Mouse (Mus musculus): ENCODE results near the gene Nkx2-3. TPM values are rescaled to one million over a fixed set of nuclear protein-coding genes. Genes with fewer than 3 reads are reported as not detected.

Gene Nkx2-3
- not detected in 2 replicates for polyA plus RNA-seq (2016; fragmentation: Nextera tagmentation; extraction: Ambion mirVana)

- Histone ChIP-seq H3K4me2 (peak within 1 kb of the TSS; percentile 39), H3K4me3 (peak within 1 kb of the TSS; percentile 15), H3K9me3 (replicated peaks) (no peaks in the 10 kb centered on the region), H3K4me1 (replicated peaks) (peaks cover 42% of the 10 kb centered on the region), H3K36me3 (no peaks in the 10 kb centered on the region), H3K27me3 (replicated peaks) (peaks cover 85% of the 10 kb centered on the region), H3K27ac (ENCODE audit: poor library complexity, severe bottlenecking) (no peak within 1 kb of the TSS), H3K9ac (no peak within 1 kb of the TSS)
- peak; percentile 47; the same call in 1 of the 2 replicates for ATAC-seq (ENCODE audit: insufficient number of reproducible peaks, low FRiP score)
- WGBS: under 1% methylated on average over 24 of the region's 24 CpGs
Measured at GRCm38 (mm10) chr19:43612051-43612450, at the start of gene Nkx2-3. TSS of gene Nkx2-3 (plus strand) at chr19:43612325.

DNA sequence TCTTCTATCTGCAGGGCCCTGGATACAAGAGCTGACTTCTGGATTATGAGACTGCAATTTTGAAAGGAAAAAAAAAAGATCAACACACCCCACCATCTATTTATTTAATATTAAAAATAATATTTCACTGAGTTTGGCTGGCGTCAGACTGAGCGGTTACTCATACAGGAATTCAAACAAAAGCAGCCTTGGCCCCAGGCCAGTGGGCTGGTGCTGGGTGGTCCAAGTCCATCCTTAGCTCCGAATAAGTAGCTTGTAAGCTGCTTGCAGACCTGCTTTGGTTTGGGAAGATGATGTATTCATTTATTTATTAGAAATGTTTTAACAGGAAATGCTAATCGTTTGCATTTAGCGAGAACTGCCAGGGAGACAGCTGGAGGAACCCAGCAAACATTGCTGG is 49.0 kb upstream of the Nkx2-3 start:
- no peak overlapping the region for H3K27ac ChIP-seq (ENCODE audit: poor library complexity, severe bottlenecking)
- H3K4me2 ChIP-seq: no peak overlapping the region
- no peak overlapping the region for H3K9ac ChIP-seq
- H3K36me3 ChIP-seq: no peaks in the 10 kb centered on the region
- H3K4me1 ChIP-seq (replicated peaks): peaks cover 3% of the 10 kb centered on the region; the same call in 1 of the 2 replicates
- WGBS: 72% methylated on average over 5 of the region's 5 CpGs
- no peak overlapping the region for H3K4me3 ChIP-seq
- no peak for ATAC-seq (ENCODE audit: insufficient number of reproducible peaks, low FRiP score)
- peaks cover 17% of the 10 kb centered on the region for H3K27me3 ChIP-seq (replicated peaks)
- no peaks in the 10 kb centered on the region for H3K9me3 ChIP-seq (replicated peaks)

DNA sequence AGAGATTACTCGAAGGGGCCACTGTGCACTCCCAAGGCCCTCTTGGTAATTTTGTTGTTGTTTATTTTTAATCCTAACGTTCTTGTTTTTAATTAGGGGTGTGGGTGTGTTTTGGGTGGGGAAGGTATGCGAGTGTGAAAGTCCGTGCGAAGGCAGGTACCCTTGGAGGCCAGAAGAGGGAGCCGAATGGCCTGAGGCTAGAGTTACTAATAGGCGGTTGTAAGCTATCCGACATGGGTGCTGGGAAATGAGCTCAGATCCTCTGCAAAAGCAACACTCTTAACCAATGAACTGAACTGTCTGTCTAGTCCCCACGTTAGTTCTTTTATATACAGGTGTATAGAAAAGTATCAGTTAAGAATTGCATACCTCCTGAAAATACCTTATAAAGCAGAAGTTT is 43.8 kb upstream of the Nkx2-3 start:
- ATAC-seq (ENCODE audit: insufficient number of reproducible peaks, low FRiP score): no peak
- no peaks in the 10 kb centered on the region for H3K9me3 ChIP-seq (replicated peaks)
- 36% methylated on average over 9 of the region's 9 CpGs for WGBS
- H3K36me3 ChIP-seq: no peaks in the 10 kb centered on the region
- H3K27me3 ChIP-seq (replicated peaks): peaks cover 58% of the 10 kb centered on the region
- no peak overlapping the region for H3K4me3 ChIP-seq
- H3K4me2 ChIP-seq: no peak overlapping the region
- no peak overlapping the region for H3K9ac ChIP-seq
- H3K27ac ChIP-seq (ENCODE audit: poor library complexity, severe bottlenecking): no peak overlapping the region
- peaks cover 6% of the 10 kb centered on the region; the same call in 1 of the 2 replicates for H3K4me1 ChIP-seq (replicated peaks)

DNA sequence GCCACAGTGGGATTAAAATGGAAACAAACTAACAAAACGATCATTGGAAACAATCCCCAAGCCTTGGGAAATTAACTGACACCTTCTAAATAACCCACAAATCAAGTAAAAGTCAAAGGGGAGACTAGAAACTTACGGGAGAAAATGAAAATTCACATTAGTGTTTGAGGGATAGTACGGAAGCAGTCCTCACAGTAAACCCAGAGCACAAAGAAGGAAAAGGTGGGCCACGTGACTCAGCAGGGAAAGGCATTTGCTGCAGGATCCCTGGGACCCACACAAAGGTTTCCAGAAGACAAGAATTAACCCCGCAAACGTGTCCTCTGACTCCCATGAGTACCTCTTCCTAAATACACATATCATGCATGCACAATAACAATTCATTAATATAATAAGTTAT is 43.0 kb upstream of the Nkx2-3 start:
- Histone ChIP-seq H3K36me3 (no peaks in the 10 kb centered on the region), H3K27ac (ENCODE audit: poor library complexity, severe bottlenecking) (no peak overlapping the region), H3K9me3 (replicated peaks) (no peaks in the 10 kb centered on the region), H3K4me3 (no peak overlapping the region), H3K4me2 (no peak overlapping the region), H3K4me1 (replicated peaks) (peaks cover 3% of the 10 kb centered on the region; the same call in 1 of the 2 replicates), H3K9ac (no peak overlapping the region), H3K27me3 (replicated peaks) (peaks cover 67% of the 10 kb centered on the region)
- 61% methylated on average over 6 of the region's 6 CpGs for WGBS
- no peak for ATAC-seq (ENCODE audit: insufficient number of reproducible peaks, low FRiP score)

DNA sequence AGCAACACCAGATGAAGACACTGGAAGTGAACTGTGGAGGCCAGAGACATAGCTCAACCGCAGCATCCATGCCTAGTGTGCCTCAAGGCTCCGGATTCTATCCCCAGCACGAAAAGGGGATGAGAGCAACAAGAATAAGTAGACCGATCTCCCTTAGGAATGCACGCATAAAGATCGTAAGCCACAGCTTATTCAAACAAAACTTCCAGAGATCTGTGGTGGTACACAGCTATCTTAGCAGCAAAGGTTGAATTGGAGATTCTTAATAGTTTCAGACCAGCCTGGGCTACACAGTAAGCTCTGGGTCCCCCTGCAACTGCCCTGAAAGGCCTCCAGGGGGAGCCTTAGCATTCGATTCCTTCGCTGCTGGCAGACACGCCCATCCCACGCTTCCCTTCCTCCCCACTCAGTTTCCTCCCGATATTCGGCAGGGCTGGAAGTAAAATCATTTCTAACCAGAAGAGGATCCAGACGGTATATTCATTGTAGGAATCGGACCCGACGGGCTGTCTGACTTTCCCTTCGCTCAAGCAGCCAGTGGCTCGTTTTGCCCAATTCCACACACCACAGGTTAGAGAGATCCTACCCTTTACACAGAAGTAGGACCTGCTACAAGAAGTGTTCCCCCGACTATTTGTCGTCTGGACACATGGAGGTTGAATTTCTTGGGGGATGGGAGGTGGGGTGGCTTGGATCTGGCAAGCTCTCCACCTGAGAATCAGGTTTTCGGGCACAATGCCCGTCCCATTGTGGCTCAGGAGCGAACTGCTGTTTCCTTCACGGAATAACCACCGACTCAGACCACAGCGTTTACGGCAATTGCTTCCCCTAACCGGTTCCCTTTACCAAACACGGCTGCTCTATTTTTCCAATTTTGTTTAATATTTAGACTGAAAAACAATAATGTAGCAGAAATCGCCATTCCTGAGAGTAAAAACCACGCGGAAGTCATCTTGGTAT is 41.0 kb upstream of the Nkx2-3 start:
- 16% methylated on average over 32 of the region's 32 CpGs for WGBS
- no peaks in the 10 kb centered on the region for H3K9me3 ChIP-seq (replicated peaks)
- 0 out of 2 replicates have a peak, but pooled peaks cover 3% of the 10 kb centered on the region for H3K4me1 ChIP-seq (replicated peaks)
- no peak overlapping the region for H3K27ac ChIP-seq (ENCODE audit: poor library complexity, severe bottlenecking)
- peak overlapping the region; percentile 81 for H3K4me2 ChIP-seq
- peak overlapping the region; percentile 57 for H3K9ac ChIP-seq
- no peaks in the 10 kb centered on the region for H3K36me3 ChIP-seq
- H3K27me3 ChIP-seq (replicated peaks): peaks cover 71% of the 10 kb centered on the region
- no peak for ATAC-seq (ENCODE audit: insufficient number of reproducible peaks, low FRiP score)
- peak overlapping the region; percentile 48 for H3K4me3 ChIP-seq

- H3K9ac ChIP-seq: no peak overlapping the region
- H3K4me1 ChIP-seq (replicated peaks): peaks cover 7% of the 10 kb centered on the region; the same call in 1 of the 2 replicates
- no peak overlapping the region for H3K27ac ChIP-seq (ENCODE audit: poor library complexity, severe bottlenecking)
- no peak for ATAC-seq (ENCODE audit: insufficient number of reproducible peaks, low FRiP score)
- H3K4me2 ChIP-seq: no peak overlapping the region
- peaks cover 73% of the 10 kb centered on the region for H3K27me3 ChIP-seq (replicated peaks)
- no peaks in the 10 kb centered on the region for H3K36me3 ChIP-seq
- 79% methylated on average over 13 of the region's 13 CpGs for WGBS
- no peaks in the 10 kb centered on the region; the same call in 1 of the 2 replicates for H3K9me3 ChIP-seq (replicated peaks)
- H3K4me3 ChIP-seq: no peak overlapping the region
Measured at GRCm38 (mm10) chr19:43579081-43579796, 32.9 kb upstream of the Nkx2-3 start.

GRCm38 (mm10) chr19:43581185-43581584 is 30.9 kb upstream of the Nkx2-3 start:
- Histone ChIP-seq H3K27ac (ENCODE audit: poor library complexity, severe bottlenecking) (no peak overlapping the region), H3K9me3 (replicated peaks) (no peaks in the 10 kb centered on the region; the same call in 1 of the 2 replicates), H3K36me3 (no peaks in the 10 kb centered on the region), H3K4me1 (replicated peaks) (peaks cover 13% of the 10 kb centered on the region; the same call in 1 of the 2 replicates), H3K4me3 (no peak overlapping the region), H3K4me2 (no peak overlapping the region), H3K9ac (no peak overlapping the region), H3K27me3 (replicated peaks) (peaks cover 74% of the 10 kb centered on the region)
- ATAC-seq (ENCODE audit: insufficient number of reproducible peaks, low FRiP score): no peak
- WGBS: 68% methylated on average over 2 of the region's 2 CpGs

- no peak overlapping the region for H3K4me3 ChIP-seq
- H3K27me3 ChIP-seq (replicated peaks): peaks cover 75% of the 10 kb centered on the region
- H3K27ac ChIP-seq (ENCODE audit: poor library complexity, severe bottlenecking): no peak overlapping the region
- H3K9ac ChIP-seq: no peak overlapping the region
- peak overlapping the region; percentile 30; the same call in 1 of the 2 replicates for H3K4me2 ChIP-seq
- H3K36me3 ChIP-seq: no peaks in the 10 kb centered on the region
- H3K9me3 ChIP-seq (replicated peaks): no peaks in the 10 kb centered on the region
- WGBS: 10% methylated on average over 4 of the region's 4 CpGs
- no peak for ATAC-seq (ENCODE audit: insufficient number of reproducible peaks, low FRiP score)
- H3K4me1 ChIP-seq (replicated peaks): peaks cover 13% of the 10 kb centered on the region; the same call in 1 of the 2 replicates
Measured at GRCm38 (mm10) chr19:43583192-43583591, 28.9 kb upstream of the Nkx2-3 start.

DNA sequence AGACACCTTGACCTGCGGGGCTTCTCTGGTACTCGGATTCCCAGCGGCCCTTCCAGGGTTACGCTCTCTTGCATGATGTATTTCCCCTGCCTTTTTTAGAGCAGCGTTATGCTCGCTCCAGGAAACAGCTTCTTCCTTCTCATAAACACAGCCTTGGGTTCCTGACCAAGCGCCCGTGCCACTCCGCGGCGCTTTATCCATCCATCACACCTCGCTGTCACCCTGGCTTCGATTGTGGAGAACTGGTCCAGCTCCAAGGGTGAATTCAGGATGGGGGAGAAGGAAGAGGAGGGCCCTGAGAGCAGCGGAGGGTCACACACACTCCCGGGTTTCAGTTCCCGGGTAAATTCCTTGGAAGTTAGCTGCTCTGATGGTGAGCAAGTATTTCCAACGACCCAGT is 28.5 kb upstream of the Nkx2-3 start:
- H3K36me3 ChIP-seq: no peaks in the 10 kb centered on the region
- H3K4me1 ChIP-seq (replicated peaks): peaks cover 13% of the 10 kb centered on the region; the same call in 1 of the 2 replicates
- peaks cover 79% of the 10 kb centered on the region for H3K27me3 ChIP-seq (replicated peaks)
- H3K4me3 ChIP-seq: 0 out of 2 replicates have a peak overlapping the region, but pooled peaks have one; percentile 0
- no peaks in the 10 kb centered on the region for H3K9me3 ChIP-seq (replicated peaks)
- H3K4me2 ChIP-seq: peak overlapping the region; percentile 30; the same call in 1 of the 2 replicates
- H3K9ac ChIP-seq: no peak overlapping the region
- H3K27ac ChIP-seq (ENCODE audit: poor library complexity, severe bottlenecking): no peak overlapping the region
- ATAC-seq (ENCODE audit: insufficient number of reproducible peaks, low FRiP score): no peak
- 1% methylated on average over 17 of the region's 17 CpGs for WGBS

GRCm38 (mm10) chr19:43584788-43585187 is 27.3 kb upstream of the Nkx2-3 start:
- peak; percentile 15; the same call in 1 of the 2 replicates for ATAC-seq (ENCODE audit: insufficient number of reproducible peaks, low FRiP score)
- Histone ChIP-seq H3K36me3 (no peaks in the 10 kb centered on the region), H3K9me3 (replicated peaks) (no peaks in the 10 kb centered on the region), H3K9ac (no peak overlapping the region), H3K4me3 (peak overlapping the region; percentile 32), H3K27ac (ENCODE audit: poor library complexity, severe bottlenecking) (no peak overlapping the region), H3K4me1 (replicated peaks) (peaks cover 13% of the 10 kb centered on the region; the same call in 1 of the 2 replicates), H3K27me3 (replicated peaks) (peaks cover 82% of the 10 kb centered on the region), H3K4me2 (peak overlapping the region; percentile 58)
- WGBS: 2% methylated on average over 13 of the region's 13 CpGs

GRCm38 (mm10) chr19:43592026-43592425 is 20.1 kb upstream of the Nkx2-3 start:
- H3K9me3 ChIP-seq (replicated peaks): 0 out of 2 replicates have a peak, but pooled peaks cover 3% of the 10 kb centered on the region
- no peak for ATAC-seq (ENCODE audit: insufficient number of reproducible peaks, low FRiP score)
- WGBS: 62% methylated on average over 4 of the region's 4 CpGs
- no peak overlapping the region for H3K9ac ChIP-seq
- H3K4me3 ChIP-seq: no peak overlapping the region
- H3K27me3 ChIP-seq (replicated peaks): peaks cover 84% of the 10 kb centered on the region
- H3K4me1 ChIP-seq (replicated peaks): no peaks in the 10 kb centered on the region
- no peak overlapping the region for H3K4me2 ChIP-seq
- no peaks in the 10 kb centered on the region for H3K36me3 ChIP-seq
- H3K27ac ChIP-seq (ENCODE audit: poor library complexity, severe bottlenecking): no peak overlapping the region

All from heart, embryonic 12.5 days (tissue).